Mouse (Mus musculus): ENCODE results near the gene Cntn3. TPM values are rescaled to one million over a fixed set of nuclear protein-coding genes. Genes with fewer than 3 reads are reported as not detected.

Cntn3 gene
- polyA plus RNA-seq, 1 experiment from 2014 or later, result 0.02 TPM

GRCm38 (mm10) chr6:102161186-102161585, 411.7 kb downstream of the Cntn3 start:
- 88% methylated on average over 3 of the region's 3 CpGs for WGBS
- no peak for DNase-seq (ENCODE audit: low spot score)

GRCm38 (mm10) chr6:102121676-102122075, 451.2 kb downstream of the Cntn3 start:
- Histone ChIP-seq H3K27ac (ENCODE audit: low read length) (no peak overlapping the region), H3K4me3 (ENCODE audit: low read depth, low read length) (no peak overlapping the region), H3K9ac (replicated peaks; ENCODE audit: low read depth) (no peak overlapping the region), H3K27me3 (replicated peaks; ENCODE audit: insufficient read depth, low read length) (no peaks in the 10 kb centered on the region), H3K4me1 (ENCODE audit: insufficient read depth, low read depth, low read length) (no peaks in the 10 kb centered on the region), H3K4me2 (replicated peaks; ENCODE audit: low read depth, low read length) (no peak overlapping the region), H3K36me3 (ENCODE audit: insufficient read depth, low read length) (no peaks in the 10 kb centered on the region), H3K9me3 (ENCODE audit: low read length) (no peaks in the 10 kb centered on the region)
- WGBS, result 88% methylated on average over 4 of the region's 4 CpGs
- DNase-seq (ENCODE audit: low spot score) (no peak), ATAC-seq (no peak)
- TF ChIP-seq EP300 (IDR thresholded peaks at IDR 0.05), result no peak
- no peak for TF ChIP-seq CTCF (IDR thresholded peaks at IDR 0.05)

More at GRCm38 (mm10) chr6:102161186-102161585, 411.7 kb downstream of the Cntn3 start:
- no peak overlapping the region for H3K4me3 ChIP-seq (ENCODE audit: low read depth, low read length)
- no peak for ATAC-seq
- no peak overlapping the region for H3K4me2 ChIP-seq (replicated peaks; ENCODE audit: low read depth, low read length)
- H3K27ac ChIP-seq (ENCODE audit: low read length), result no peak overlapping the region
- H3K9ac ChIP-seq (replicated peaks; ENCODE audit: low read depth), result no peak overlapping the region
- TF ChIP-seq CTCF (IDR thresholded peaks at IDR 0.05) (no peak), EP300 (IDR thresholded peaks at IDR 0.05) (no peak)
- no peaks in the 10 kb centered on the region for H3K27me3 ChIP-seq (replicated peaks; ENCODE audit: insufficient read depth, low read length)
- H3K9me3 ChIP-seq (ENCODE audit: low read length), result no peaks in the 10 kb centered on the region
- no peaks in the 10 kb centered on the region for H3K4me1 ChIP-seq (ENCODE audit: insufficient read depth, low read depth, low read length)
- H3K36me3 ChIP-seq (ENCODE audit: insufficient read depth, low read length), result no peaks in the 10 kb centered on the region

GRCm38 (mm10) chr6:102120003-102120402, 452.9 kb downstream of the Cntn3 start:
- H3K4me2 ChIP-seq (replicated peaks; ENCODE audit: low read depth, low read length), result no peak overlapping the region
- no peak overlapping the region for H3K4me3 ChIP-seq (ENCODE audit: low read depth, low read length)
- no peaks in the 10 kb centered on the region for H3K4me1 ChIP-seq (ENCODE audit: insufficient read depth, low read depth, low read length)
- ATAC-seq, result no peak
- H3K36me3 ChIP-seq (ENCODE audit: insufficient read depth, low read length), result no peaks in the 10 kb centered on the region
- DNase-seq (ENCODE audit: low spot score), result no peak
- 54% methylated on average over 2 of the region's 2 CpGs for WGBS
- no peak overlapping the region for H3K9ac ChIP-seq (replicated peaks; ENCODE audit: low read depth)
- no peak overlapping the region for H3K27ac ChIP-seq (ENCODE audit: low read length)
- TF ChIP-seq EP300 (IDR thresholded peaks at IDR 0.05) (no peak), CTCF (IDR thresholded peaks at IDR 0.05) (no peak)
- H3K9me3 ChIP-seq (ENCODE audit: low read length), result no peaks in the 10 kb centered on the region
- no peaks in the 10 kb centered on the region for H3K27me3 ChIP-seq (replicated peaks; ENCODE audit: insufficient read depth, low read length)

- Histone ChIP-seq H3K4me2 (replicated peaks; ENCODE audit: low read depth, low read length) (no peak overlapping the region), H3K9ac (replicated peaks; ENCODE audit: low read depth) (no peak overlapping the region), H3K27me3 (replicated peaks; ENCODE audit: insufficient read depth, low read length) (no peaks in the 10 kb centered on the region), H3K36me3 (ENCODE audit: insufficient read depth, low read length) (no peaks in the 10 kb centered on the region), H3K4me1 (ENCODE audit: insufficient read depth, low read depth, low read length) (no peaks in the 10 kb centered on the region), H3K27ac (ENCODE audit: low read length) (no peak overlapping the region), H3K9me3 (ENCODE audit: low read length) (no peaks in the 10 kb centered on the region), H3K4me3 (ENCODE audit: low read depth, low read length) (no peak overlapping the region)
- TF ChIP-seq CTCF (IDR thresholded peaks at IDR 0.05), result no peak
- no peak for TF ChIP-seq EP300 (IDR thresholded peaks at IDR 0.05)
- ATAC-seq (no peak), DNase-seq (ENCODE audit: low spot score) (no peak)
- 57% methylated on average over 2 of the region's 2 CpGs for WGBS
These were observed 459.3 kb downstream of the Cntn3 start for GRCm38 (mm10) chr6:102113629-102114028.
